Mouse (Mus musculus): ENCODE measurements around the gene Vps13d.

DNA sequence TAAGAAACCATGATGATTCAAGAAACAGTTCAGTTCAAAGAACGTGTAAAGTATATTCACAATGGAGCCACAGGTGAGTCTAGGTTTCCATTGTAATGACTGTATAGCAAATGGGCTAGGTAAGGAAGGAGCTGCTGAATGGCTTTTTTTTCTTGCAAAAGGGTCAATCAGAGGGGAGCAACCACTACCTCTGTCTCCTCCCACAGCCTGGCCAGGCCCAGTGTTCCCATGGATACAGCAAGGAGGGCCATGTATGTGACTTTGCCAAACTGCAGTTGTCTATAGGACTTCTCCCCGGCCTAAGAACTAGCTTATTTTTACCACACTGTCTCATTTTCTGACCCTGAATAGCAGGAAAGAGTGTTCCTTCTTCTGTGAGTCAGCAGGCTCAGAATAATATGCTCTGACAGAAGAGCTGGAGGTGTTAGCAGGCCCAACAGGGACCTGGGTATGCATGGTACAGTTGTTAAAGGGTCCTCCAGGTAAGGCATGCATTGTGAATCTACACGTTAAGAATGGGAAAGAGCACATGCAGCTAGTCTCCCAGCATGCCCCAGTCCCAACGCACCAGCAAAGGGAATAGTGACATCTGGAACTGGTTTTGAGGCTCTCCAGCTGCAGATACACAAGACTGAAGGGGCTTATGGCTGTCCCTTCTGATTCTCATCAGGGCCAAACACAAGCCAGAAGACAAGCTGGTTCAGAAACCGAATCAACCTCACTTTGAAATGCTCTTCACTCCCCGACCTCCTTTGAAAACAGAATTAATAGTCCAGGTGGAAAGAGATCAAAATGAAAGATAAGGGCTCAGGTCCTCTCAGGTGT lies 197.6 kb downstream of the Vps13d start:
- TF ChIP-seq POLR2A (IDR thresholded peaks at IDR 0.05; ENCODE audit: control insufficient read depth, extremely low read depth, insufficient read depth, low read length, poor library complexity) (no peak), CTCF (IDR thresholded peaks at IDR 0.05; ENCODE audit: borderline replicate concordance, control insufficient read depth, extremely low read depth, insufficient read depth, low read length, poor library complexity) (no peak)
